Mouse (Mus musculus): Measurements from ENCODE around the gene Ldlrad3. TPM values are rescaled to one million over a fixed set of nuclear protein-coding genes. Genes with fewer than 3 reads are reported as not detected.

Gene Ldlrad3
- total RNA-seq, 2 experiments from 2014 or later: 9.6 to 10.6 TPM

GRCm38 (mm10) chr2:102192943-102193820 is 7.0 kb upstream of the Ldlrad3 start:
- DNase-seq (ENCODE audit: low spot score in 2 of 2): no peak
- intact Hi-C loops (cut with DNase I): no loop called here

DNA sequence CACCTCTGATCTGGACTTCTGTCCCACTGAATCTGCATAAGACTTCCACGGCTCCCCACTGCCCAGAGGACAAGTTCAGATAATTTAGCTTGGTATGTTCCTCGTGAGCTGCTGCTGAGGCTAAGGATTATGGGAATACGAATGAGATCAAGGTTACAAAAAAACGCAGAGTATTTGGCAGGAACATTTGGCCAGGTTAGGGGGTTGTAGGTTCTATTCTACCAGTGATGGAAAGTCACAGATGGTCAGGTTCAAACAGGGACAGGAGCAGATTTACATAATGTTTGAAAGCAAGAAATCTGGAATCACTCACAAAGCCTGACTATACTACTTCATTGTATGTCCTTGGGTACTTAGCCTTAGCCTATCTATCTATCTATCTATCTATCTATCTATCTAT is 5.6 kb upstream of the Ldlrad3 start:
- DNase-seq (ENCODE audit: low spot score in 2 of 2): no peak
- intact Hi-C loops (cut with DNase I): no loop called here

DNA sequence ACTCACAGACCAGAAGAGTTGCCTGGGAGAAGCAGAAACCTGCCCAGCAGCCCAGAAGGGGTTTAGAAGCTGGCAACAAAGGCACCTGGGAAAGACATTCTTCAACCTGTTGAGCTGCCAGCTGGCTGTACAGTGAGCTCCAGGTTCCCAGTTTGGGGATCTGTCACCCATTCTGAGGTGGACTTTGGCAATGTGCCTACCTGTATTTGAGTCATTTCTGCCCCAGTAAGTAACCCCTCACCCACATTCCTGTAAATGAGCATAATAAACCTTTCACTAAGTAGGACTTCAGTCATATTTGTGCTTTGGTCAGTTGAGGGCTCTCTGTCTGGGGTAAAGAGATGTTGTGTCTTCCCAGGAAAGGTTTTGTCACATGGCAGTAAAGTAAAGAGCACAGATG is 4.8 kb upstream of the Ldlrad3 start:
- no peak for DNase-seq (ENCODE audit: low spot score in 2 of 2)
- intact Hi-C loops (cut with DNase I): no loop called here

DNA sequence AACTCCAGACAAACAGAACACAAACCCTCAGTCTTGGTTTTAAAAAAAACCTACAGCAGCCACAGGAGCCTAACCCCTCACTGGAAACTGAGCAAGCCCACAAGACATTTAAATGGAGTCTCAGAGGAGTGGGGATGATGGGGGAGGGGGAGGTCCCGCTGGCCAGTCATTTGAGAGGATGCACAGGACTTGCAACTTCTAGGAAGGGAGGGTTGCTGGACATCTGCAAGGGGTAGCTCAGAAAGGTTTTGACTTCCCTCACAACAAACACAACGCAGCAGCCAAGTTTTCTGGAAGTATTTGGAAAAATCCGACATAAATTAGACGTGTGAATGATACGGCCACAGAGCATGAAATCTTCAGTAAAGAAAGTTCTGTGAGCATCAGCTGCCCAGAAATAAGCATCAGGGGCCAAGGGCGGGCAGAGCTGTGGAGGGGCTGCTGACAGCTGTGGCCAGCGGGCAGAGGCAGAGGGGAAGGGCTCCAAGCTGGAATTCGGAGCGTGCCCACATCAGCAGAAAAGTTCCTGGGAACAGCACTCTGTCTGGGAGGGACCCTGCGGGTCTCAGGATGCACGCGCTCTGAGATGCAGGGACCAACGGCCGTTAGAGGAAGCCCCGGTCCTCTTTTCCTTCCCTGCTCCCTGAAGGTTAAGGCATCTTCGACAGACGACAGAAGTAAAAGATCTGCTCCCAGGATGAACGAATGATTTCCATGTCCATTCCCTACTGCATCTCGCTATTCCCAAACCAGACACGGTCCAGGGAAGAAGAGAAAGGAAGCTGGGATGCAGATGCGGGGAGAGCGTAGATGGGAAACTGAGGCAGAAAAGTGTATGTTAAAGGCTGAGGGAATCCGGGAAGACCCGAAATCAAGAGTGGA is 875 bp downstream of the Ldlrad3 start:
- peak in 1 of 2 experiments; percentile 16 for DNase-seq (ENCODE audit: low spot score in 2 of 2)
- intact Hi-C loops (cut with DNase I): loop anchor here (10.0 kb wide), 1 partner anchor 51 kb away; no protein-coding TSS in a partner anchor

DNA sequence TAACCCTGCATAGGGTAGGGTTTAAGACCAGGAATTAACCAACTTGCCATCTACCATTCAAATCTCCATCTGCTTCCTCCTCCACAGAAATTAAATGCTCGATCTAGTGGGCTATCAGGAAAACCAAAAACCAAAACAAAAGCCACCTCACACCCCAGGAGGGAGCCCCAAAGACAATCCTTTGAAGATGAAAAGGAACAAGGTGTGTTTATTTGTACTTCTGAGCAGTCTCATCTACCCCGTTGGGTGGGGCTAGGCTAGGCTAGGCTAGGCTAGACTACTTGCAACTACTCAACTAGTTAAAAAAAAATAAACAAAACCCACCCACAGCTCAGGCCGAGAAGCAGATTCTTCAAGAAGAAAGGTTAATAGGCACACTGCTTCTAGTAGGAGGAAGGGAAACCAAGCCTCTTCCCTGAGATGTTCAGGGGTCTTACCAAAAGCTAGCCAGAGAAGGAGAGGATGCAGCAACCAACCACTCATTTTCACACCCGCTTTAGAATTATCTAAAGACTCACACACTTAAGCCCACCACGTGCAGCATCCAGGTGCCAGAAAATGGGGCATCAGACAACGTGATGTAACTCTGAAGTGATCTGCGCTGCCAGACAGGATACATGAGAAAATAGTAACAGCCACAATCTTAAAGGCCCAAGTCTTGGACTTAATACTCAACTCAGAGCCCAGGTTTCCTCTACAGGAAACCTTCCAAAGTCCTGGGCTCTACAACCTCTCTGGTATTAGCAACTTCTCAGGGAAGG is 2.3 kb downstream of the Ldlrad3 start:
- peak in 1 of 2 experiments; percentile 25 for DNase-seq (ENCODE audit: low spot score in 2 of 2)
- intact Hi-C loops (cut with DNase I): loop anchor here (10.0 kb wide), 1 partner anchor 49 kb away; no protein-coding TSS in a partner anchor

- DNase-seq (ENCODE audit: low spot score in 2 of 2): no peak
- intact Hi-C loops (cut with DNase I): loop anchor here (10.0 kb wide), 1 partner anchor 47 kb away; no protein-coding TSS in a partner anchor
Observed at GRCm38 (mm10) chr2:102181459-102181858, 4.7 kb downstream of the Ldlrad3 start.

- DNase-seq (ENCODE audit: low spot score in 2 of 2): no peak
- intact Hi-C loops (cut with DNase I): no loop called here
Observed at GRCm38 (mm10) chr2:102176434-102176772, 9.8 kb downstream of the Ldlrad3 start.

DNA sequence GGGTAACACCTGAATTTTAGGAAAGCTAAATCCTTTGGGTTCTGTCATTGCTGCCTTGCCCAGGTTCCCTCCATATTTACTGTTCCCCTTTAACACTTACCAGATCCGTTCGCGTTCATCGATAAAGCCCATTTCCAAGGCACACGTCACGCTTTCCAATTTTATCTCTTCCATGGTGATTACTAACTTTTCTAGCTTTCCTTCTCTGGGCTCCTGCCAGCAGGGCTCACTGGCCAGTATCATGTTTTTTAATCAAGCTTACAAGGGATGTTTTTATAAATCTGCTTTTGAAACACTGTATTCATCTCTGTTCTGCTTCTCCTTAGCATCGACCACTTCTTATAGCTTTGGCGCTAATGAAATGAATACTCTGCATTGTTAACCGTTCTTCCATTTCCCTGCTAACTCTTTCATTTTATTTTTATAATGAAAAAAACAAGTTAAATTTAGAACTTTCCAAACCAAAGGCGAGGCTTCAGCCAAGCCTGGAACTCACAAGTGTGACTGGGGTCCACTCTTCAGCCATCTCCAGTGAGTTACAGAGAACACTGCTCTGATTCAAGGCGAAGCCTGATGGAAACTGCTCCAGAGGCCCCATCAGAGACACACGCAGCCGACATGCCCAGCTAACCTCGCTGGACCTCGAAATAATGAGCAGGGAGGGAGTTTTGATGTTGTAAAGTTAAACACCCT is 10.3 kb downstream of the Ldlrad3 start:
- DNase-seq (ENCODE audit: low spot score in 2 of 2): peak in 1 of 2 experiments; percentile 20
- intact Hi-C loops (cut with DNase I): no loop called here

DNA sequence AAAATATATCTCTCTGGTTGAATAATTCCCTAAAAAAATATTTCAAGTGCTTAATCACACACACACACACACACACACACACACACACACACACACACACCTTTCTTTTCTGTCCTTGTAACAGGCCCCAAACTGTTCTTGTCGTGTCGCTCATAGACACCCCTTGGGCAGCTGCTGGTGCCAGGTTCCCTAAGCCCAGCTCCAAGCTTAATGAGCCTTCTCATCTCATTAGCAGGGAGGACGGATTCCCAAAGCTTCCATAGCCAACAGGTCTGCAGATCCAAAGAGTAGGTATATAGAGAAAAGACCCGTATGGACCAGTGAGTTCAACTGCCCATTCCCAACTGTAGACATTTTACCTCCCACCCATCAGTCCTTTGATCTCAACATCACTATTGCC is 13.7 kb downstream of the Ldlrad3 start:
- intact Hi-C loops (cut with DNase I): no loop called here
- no peak for DNase-seq (ENCODE audit: low spot score in 2 of 2)

DNA sequence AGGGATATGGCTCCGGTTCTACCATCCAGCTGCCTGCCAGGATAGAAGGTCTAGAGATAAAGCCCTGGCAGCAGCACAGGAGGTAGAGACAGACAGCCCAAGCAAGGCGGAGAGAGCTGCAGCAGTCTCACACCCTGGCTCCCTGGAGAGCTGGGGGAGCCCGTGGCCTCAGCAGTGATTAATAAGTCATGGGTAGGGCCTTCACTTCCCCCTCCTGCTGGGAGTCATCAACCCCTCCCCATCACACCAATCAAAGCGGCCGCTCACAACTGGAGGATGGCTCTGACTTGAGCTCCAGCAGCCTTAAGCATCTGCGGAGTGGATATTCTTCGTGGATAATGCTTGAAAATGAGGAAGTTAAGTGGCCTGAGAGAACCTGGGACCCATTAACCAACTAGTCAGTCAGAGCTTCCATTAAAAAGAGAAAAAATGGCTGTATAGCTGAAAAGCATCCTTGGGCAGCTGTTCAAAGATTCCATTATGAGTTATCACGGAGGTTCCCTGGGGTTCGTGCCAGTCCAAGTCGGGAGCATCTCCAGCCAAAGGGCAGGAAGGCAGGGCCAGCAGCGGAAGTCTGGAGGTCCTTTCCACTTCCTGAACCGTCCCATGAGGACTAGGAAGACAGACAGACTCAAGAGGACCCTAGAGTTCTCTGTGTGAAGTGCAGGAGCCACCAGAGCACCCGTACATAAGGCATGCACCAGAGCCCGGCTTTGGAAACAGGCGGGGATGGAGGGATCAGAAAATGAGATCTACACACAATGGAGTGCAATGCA is 19.4 kb downstream of the Ldlrad3 start:
- DNase-seq (ENCODE audit: low spot score in 2 of 2): no peak
- intact Hi-C loops (cut with DNase I): no loop called here

DNA sequence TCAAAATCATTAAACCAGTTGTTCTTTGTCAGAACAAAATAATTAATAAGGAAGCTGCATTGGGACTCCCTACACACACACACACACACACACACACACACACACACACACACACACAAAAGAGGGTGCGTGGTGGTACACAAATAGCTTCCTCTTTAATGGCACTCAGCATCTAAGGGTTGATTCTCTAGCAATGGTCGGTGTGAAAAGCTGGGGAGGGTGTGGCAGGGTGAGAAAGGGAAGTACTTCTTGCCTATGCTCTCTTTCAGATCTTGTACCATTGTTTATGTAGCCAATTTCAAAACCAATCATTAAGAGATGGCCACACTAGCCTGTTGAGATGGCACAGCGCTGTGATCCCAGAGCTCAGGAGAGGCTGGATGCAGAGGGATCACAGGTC is 23.1 kb downstream of the Ldlrad3 start:
- no peak for DNase-seq (ENCODE audit: low spot score in 2 of 2)
- intact Hi-C loops (cut with DNase I): no loop called here

DNA sequence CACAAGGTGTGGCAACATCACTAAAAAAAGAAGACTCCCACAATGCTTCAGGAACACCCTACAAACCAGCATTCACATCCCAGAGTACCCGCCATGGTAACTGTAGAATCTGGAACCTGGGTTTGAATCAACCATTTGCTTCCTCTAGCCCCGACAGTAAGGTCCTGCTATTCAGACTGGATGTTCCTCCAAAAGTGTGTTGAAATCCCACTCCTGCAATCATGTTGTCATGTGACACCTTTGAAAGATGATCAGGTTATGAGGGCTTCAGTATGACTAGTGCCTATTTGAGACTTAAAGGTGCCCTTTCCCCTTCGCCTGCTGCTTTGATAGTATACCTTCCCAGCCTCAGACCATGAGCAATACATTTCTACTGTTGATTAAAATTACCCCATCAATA is 28.6 kb downstream of the Ldlrad3 start:
- intact Hi-C loops (cut with DNase I): no loop called here
- DNase-seq (ENCODE audit: low spot score in 2 of 2): no peak

DNA sequence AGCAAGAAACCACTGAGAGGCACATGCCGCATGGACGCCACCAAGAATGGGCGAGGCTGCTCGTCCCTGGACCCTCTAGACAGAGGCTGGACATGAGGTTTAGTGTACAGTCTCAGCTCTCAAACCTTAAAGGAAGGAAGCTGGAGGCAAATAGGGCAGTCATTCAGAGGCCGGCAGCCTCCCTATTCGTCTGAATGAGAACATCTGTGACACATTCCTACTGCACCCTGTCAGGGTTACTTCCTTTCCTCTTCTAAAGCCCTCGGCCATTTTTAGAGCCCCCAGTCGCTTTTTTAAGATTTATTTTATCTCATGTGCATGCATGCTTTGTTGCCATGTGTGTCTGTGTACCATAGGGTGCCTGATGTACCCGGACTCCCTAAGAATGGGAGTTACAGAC is 29.2 kb downstream of the Ldlrad3 start:
- DNase-seq (ENCODE audit: low spot score in 2 of 2): no peak
- intact Hi-C loops (cut with DNase I): no loop called here

DNA sequence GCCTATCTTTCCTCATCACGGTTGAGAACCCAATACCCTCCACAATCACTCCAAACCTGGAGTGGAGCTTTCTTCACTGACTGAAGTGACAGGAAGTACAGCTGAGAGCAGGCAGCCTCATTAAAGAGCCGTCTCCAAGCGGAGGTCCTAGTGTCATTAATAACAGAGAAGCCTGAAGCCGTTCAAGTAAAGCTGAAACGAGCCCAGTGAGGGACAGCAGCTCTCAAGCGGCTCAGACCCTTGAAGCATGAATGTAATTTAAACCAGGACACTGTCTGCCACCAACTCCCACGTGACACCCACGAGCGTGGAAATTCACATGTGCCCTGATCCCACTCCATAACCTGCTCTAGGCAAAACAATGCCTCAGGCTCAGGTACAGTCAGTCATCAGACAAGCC is 29.7 kb downstream of the Ldlrad3 start:
- intact Hi-C loops (cut with DNase I): no loop called here
- DNase-seq (ENCODE audit: low spot score in 2 of 2): no peak

DNA sequence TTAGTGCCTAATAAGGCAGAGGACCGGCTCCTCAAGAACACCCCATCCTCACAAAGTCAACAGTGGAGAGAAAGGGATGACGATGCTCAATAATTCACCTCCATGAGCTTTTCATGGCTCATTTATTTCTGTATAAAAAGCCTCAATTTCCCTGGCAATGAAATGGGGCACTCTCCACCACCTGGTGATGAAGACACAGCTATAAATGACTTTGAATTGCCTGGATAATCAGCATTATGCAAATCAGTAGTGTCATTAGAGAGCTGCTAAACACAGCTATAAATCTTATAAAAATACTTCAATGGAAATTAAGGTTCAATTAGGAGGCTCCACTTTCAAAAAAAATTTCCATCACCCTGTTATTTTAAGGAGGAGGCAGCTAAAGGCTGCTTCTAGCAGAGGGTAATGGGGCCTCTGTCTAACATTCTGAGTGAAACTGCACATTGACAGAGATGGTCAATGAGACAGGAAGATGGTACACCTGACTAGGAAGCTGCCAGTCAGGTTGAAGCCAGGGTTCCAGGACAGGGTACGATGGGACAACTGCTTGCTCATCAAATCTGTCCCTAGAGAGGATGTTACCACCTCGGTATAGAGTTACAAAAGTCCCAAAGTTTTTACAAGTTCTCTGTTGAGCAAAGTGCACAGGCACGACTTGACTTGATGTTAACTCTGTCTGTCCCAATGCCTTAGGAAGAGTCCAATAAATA is 30.7 kb downstream of the Ldlrad3 start:
- intact Hi-C loops (cut with DNase I): no loop called here
- DNase-seq (ENCODE audit: low spot score in 2 of 2): no peak

DNA sequence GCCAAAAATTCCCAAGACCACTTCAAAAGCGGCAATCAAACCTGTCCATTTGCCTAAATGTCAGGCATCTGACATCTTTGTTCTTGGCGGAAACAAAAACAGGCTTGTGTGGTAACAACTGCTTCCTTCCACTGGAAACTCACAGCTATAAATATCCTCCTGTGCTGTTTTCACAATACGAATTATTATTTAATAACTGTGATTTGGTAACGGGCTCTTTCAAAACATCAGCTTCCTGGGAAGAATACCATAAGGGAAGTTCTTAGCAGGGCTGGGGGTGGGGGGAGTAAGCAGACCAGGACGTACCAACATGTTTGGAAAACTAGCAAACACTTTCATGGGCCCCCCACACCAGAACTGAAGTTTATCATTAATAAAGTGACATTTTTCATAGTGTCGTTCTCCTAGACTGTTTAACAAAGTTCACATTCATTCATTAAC is 31.4 kb downstream of the Ldlrad3 start:
- intact Hi-C loops (cut with DNase I): no loop called here
- no peak for DNase-seq (ENCODE audit: low spot score in 2 of 2)

DNA sequence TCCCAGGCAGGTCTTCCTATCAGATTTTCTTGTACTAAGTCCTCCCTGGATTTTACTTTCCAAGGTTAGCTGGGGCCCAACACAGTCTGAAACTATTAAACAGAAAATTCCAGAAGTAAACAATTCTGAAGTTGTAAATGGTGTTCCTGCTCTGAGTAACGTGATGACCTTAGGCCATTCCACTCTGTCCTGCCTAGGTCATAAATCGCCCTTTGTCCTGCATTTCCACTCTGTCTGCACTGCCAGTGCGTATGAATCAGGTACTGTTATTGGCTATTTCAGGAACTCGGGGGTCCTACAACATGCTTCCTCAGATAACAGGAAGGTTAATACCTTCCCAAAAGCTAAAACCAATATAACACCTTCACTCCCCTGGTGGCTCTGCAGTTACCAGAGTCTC is 31.9 kb downstream of the Ldlrad3 start:
- no peak for DNase-seq (ENCODE audit: low spot score in 2 of 2)
- intact Hi-C loops (cut with DNase I): no loop called here

DNA sequence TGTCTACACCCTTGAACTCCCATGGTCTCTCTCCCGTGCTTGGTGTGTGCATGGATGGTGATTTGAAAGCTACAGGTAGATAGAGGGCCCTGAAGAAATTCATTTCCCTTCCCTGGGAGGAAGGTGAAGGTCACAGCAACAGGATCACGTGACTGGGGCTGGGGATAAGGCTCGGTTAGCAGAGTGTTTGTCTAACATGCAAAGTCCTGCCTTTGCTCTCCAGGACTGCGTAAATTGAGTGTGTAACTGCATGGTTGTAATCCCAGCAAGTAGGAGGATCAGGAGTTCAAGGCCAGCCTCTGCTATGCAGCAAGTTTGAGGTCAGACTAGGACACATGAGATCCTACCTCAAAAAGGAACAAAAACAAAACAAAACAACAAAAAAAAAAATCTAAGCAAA is 32.7 kb downstream of the Ldlrad3 start:
- DNase-seq (ENCODE audit: low spot score in 2 of 2): no peak
- intact Hi-C loops (cut with DNase I): no loop called here

Measured in left cerebral cortex, postnatal 14 days (tissue).